In the genomic region with DNA sequence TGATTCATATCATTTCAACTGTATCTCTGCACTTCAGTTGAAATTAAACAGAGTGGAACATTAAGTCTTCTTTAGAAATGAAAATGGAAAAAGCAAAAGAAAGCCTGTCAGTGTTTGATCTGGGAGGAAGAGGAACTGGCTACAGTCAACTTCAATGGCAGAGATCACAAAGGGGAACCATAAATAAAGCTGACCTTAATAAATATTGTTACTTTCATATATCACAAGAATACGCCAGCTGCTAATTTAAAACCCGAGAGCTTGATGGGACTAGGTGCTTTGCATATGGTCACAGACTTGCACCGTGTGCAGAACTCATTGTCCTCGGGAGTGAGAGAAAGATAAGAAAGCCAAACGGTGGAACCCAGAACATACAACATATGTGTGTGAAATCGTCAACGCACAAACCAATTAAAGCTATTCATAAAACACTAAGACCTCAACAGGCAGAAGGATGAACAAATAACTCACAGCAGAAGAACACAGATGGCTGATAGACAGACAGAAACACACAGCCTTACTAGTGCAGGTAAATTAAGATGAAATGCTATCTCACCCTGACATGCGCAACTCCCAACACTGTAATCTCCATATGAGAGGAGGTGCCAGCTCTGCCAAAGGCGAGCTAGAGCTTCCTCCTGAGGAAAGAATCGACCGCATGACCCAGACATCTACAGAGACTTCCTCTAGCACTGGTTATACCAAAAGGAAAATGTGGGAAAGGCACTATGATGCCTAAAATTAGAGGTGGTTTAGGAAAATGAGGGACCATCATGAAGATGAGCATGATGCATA, we compare ENCODE assay signal across 18 mouse cellular contexts.
"Had no signal": no experiment of that assay in that cellular context is flagged by ENCODE, and none has a peak within 500 bp of the region (broad histone marks: within the 10 kb centered on the region; RNA-seq: fewer than 3 reads in every experiment).

No protein-coding gene starts in this region.

- H3K27me3 ChIP-seq: intestine, embryonic 15.5 days; liver, embryonic 13.5 days; midbrain, embryonic 13.5 days; neural tube, embryonic 12.5 days; stomach, embryonic 15.5 days had no signal

- DNase-seq: kidney, adult 18-20 months; kidney, postnatal 10 days; layer of hippocampus, adult 9-11 months; liver; liver, embryonic 13.5 days; lung, adult 2 months; lung, postnatal 36 days; right cerebral cortex, postnatal 4 days; spleen, adult 18-20 months; thymus, adult 2 months; thymus, postnatal 25 days had no signal

- ATAC-seq: intestine, embryonic 15.5 days; lung, postnatal 0 days; midbrain, embryonic 13.5 days had no signal

- H3K4me1 ChIP-seq: liver, embryonic 13.5 days; midbrain, embryonic 13.5 days; neural tube, embryonic 12.5 days had no signal

- H3K36me3 ChIP-seq: intestine, embryonic 15.5 days; limb, embryonic 12.5 days; liver, embryonic 13.5 days; midbrain, embryonic 13.5 days; neural tube, embryonic 12.5 days; stomach, embryonic 15.5 days had no signal

- H3K9me3 ChIP-seq: intestine, embryonic 15.5 days; limb, embryonic 12.5 days; liver, embryonic 13.5 days; midbrain, embryonic 13.5 days; neural tube, embryonic 12.5 days; stomach, embryonic 15.5 days had no signal

- H3K4me2 ChIP-seq: intestine, embryonic 15.5 days; limb, embryonic 12.5 days; liver, embryonic 13.5 days; midbrain, embryonic 13.5 days; neural tube, embryonic 12.5 days; stomach, embryonic 15.5 days had no signal

- H3K27ac ChIP-seq: intestine, embryonic 15.5 days; limb, embryonic 12.5 days; liver, embryonic 13.5 days; midbrain, embryonic 13.5 days; neural tube, embryonic 12.5 days; stomach, embryonic 15.5 days had no signal

- H3K9ac ChIP-seq: intestine, embryonic 15.5 days; limb, embryonic 12.5 days; liver, embryonic 13.5 days; midbrain, embryonic 13.5 days; neural tube, embryonic 12.5 days; stomach, embryonic 15.5 days had no signal

- H3K4me3 ChIP-seq: intestine, embryonic 15.5 days; limb, embryonic 12.5 days; liver, embryonic 13.5 days; midbrain, embryonic 13.5 days; myocyte; neural tube, embryonic 12.5 days; stomach, embryonic 15.5 days had no signal
